Mouse (Mus musculus) G1E (cell line): ENCODE results near the gene Serpinh1.

Source experiments
- CTCF ChIP-seq: IDR thresholded peaks from 2 replicates; pipeline ENCODE4 v1.5.1; 2012; ENCODE audit warnings: low read depth, low read length, inconsistent platforms, mixed read lengths
- GATA1 ChIP-seq: IDR thresholded peaks from 2 replicates; pipeline ENCODE4 v1.6.1; 2012; ENCODE audit warnings: borderline replicate concordance, low read length, inconsistent platforms, mixed read lengths
- GATA2 ChIP-seq: IDR thresholded peaks from 2 replicates; pipeline ENCODE4 v1.6.1; 2012; ENCODE audit warnings: low read depth, low read length, inconsistent platforms, borderline replicate concordance
- POLR2AphosphoS5 ChIP-seq: IDR thresholded peaks from 2 replicates; pipeline ENCODE4 v1.6.1; 2012; ENCODE audit warnings: low read depth, low read length, inconsistent platforms; ENCODE audit not compliant: insufficient replicate concordance
- TAL1 ChIP-seq: conservative IDR thresholded peaks from 2 replicates; pipeline ENCODE4 v1.6.1; 2012; ENCODE audit warnings: low read depth, low read length, inconsistent platforms, mixed read lengths

GRCm38 (mm10) chr7:99349782-99350720 is 3.0 kb downstream of the Serpinh1 start:
- TF ChIP-seq CTCF (no peak), TAL1 (no peak), POLR2AphosphoS5 (no peak), GATA1 (no peak), GATA2 (no peak)
